Mouse (Mus musculus): Measurements from ENCODE around the gene Fam219a. TPM values are rescaled to one million over a fixed set of nuclear protein-coding genes. Genes with fewer than 3 reads are reported as not detected.

The Fam219a gene
- total RNA-seq (2014; fragmentation: Nextera tagmentation) (2.5 and 2.9 TPM in 2 replicates), total RNA-seq (2017) (0.44 and 0.87 TPM in 2 replicates), polyA plus RNA-seq (2012) (2.5 and 2.6 TPM in 2 replicates)

DNA sequence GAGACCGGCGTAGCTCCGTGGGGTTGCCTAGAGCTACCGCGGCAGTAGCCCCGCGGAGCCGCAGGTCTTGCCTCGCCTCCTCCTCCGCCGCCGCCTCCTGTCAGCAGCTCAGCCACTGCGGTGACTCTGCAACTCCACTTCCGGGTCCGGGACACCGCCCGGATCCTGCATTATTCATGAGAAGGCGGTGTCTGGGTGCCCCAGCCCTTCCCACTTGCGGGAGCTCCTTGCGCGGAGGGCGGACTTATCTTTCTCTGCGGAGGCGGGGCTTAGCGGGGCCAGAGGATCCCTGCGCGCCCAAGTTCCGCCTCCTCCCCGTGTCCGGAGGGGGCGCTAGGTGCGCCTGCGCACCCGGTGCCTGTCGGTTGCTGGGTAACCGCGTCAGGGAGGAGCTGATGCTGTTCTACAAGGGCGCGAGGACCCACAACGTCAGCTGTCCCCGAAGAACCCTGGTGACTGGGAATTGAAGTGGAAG, at the start of gene Fam219a, which contains the start of gene Dnaic1:
TSS of gene Fam219a (minus strand) at position 128 of the 475 bp plus-strand sequence.
TSS of gene Dnaic1 (plus strand) at position 365 of the 475 bp plus-strand sequence.
- Histone ChIP-seq H3K36me3 (replicated peaks) (no peaks in the 10 kb centered on the region), H3K4me3 (ENCODE audit: low read depth, low read length) (peak within 1 kb of the TSS; percentile 76), H3K27me3 (ENCODE audit: insufficient read depth, low read length) (peaks cover 31% of the 10 kb centered on the region), H3K4me1 (ENCODE audit: insufficient read depth, low read depth, low read length) (peaks cover 23% of the 10 kb centered on the region), H3K9me3 (replicated peaks) (no peaks in the 10 kb centered on the region)
- DNase-seq (ENCODE audit: low spot score) (peak; percentile 97), ATAC-seq (ENCODE audit: extremely low read depth, insufficient number of reproducible peaks, low FRiP score, poor library complexity, severe bottlenecking) (peak; percentile 99)
- no peak for TF ChIP-seq CTCF (IDR thresholded peaks at IDR 0.05; ENCODE audit: low read depth, low read length)
- no peak for TF ChIP-seq GATA2 (IDR thresholded peaks at IDR 0.05; ENCODE audit: borderline replicate concordance, low read depth, low read length)
- TF ChIP-seq TAL1 (conservative IDR thresholded peaks at IDR 0.05; ENCODE audit: low read depth, low read length), result no peak
- TF ChIP-seq GATA1 (IDR thresholded peaks at IDR 0.05; ENCODE audit: borderline replicate concordance, low read length), result no peak
- no peak for TF ChIP-seq POLR2AphosphoS5 (IDR thresholded peaks at IDR 0.05; ENCODE audit: insufficient replicate concordance, low read depth, low read length)

DNA sequence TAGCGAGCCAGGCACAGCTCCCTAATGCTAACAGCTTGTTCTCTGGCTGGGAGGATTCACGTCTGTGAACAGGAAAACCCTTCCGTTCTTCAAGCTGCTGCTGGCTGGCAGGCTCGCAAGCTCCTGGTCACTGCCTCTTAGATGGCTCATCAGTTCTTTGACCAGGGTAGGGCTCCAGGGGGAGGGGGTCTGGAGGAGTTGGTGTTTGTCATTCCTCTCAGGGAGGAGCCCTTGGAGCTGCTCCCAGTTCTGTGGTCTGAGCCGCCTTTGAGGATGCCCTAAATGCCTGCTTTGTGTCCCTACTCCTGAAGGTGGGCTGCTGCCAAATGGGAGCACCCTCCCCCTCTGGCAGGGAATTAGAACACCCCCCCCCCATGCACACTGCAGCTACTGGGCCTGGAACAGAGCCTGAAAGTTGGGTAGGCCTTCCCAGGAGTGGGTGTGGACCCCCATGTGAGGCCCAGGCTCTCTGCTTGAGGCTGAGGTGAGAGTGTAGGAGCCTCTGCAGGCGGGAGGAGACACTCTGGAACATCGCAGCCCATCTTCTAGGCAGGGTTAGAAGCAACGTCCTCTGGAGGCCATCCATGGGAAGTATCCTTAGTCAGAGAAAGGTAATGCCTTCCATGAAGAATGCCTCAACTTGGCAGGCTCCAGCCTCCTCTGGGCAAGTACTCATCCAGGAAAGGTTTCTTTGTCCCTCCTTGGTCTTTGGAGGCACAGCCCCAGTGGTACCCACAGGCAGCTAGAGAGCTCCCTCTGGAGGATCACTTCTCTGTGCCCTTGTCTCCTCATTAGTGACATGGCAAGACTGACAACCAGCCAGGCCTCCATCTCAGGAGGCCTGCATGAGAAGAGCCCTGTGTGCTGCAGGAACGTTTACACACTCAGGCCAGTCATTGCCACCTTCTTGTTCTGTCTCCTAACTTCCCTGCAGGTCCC, 46.6 kb upstream of the Fam219a start:
- DNase-seq (ENCODE audit: low spot score) (no peak), ATAC-seq (ENCODE audit: extremely low read depth, insufficient number of reproducible peaks, low FRiP score, poor library complexity, severe bottlenecking) (no peak)
- H3K36me3 ChIP-seq (replicated peaks), result no peaks in the 10 kb centered on the region
- H3K9me3 ChIP-seq (replicated peaks), result no peaks in the 10 kb centered on the region
- H3K4me1 ChIP-seq (ENCODE audit: insufficient read depth, low read depth, low read length), result no peaks in the 10 kb centered on the region
- peaks cover 22% of the 10 kb centered on the region for H3K27me3 ChIP-seq (ENCODE audit: insufficient read depth, low read length)
- TF ChIP-seq GATA2 (IDR thresholded peaks at IDR 0.05; ENCODE audit: borderline replicate concordance, low read depth, low read length) (no peak), TAL1 (conservative IDR thresholded peaks at IDR 0.05; ENCODE audit: low read depth, low read length) (no peak), POLR2AphosphoS5 (IDR thresholded peaks at IDR 0.05; ENCODE audit: insufficient replicate concordance, low read depth, low read length) (no peak), CTCF (IDR thresholded peaks at IDR 0.05; ENCODE audit: low read depth, low read length) (no peak)
- no peak overlapping the region for H3K4me3 ChIP-seq (ENCODE audit: low read depth, low read length)

DNA sequence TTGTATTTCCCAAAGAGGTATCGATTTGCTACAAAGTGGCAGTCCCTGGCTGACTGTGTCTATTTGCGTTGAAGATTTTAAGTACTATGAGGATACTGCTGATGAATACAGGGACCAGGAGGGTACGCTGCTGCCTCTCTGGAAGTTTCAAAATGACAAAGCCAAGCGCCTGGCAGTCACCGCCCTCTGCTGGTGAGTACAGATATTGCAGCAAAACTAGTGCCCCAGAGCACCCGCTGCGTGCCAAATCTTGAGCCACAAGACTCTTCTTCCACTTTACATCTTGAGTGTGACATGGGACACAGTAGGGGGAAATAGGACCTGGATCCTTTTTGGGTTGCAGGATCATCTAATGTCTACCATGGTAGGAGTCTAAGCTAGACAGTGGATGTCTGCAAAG, 44.8 kb upstream of the Fam219a start:
- no peak for ATAC-seq (ENCODE audit: extremely low read depth, insufficient number of reproducible peaks, low FRiP score, poor library complexity, severe bottlenecking)
- Histone ChIP-seq H3K27me3 (ENCODE audit: insufficient read depth, low read length) (peaks cover 24% of the 10 kb centered on the region), H3K4me1 (ENCODE audit: insufficient read depth, low read depth, low read length) (no peaks in the 10 kb centered on the region), H3K36me3 (replicated peaks) (no peaks in the 10 kb centered on the region), H3K9me3 (replicated peaks) (no peaks in the 10 kb centered on the region), H3K4me3 (ENCODE audit: low read depth, low read length) (no peak overlapping the region)
- DNase-seq (ENCODE audit: low spot score), result peak; percentile 33
- TF ChIP-seq CTCF (IDR thresholded peaks at IDR 0.05; ENCODE audit: low read depth, low read length) (peak; percentile 84), TAL1 (conservative IDR thresholded peaks at IDR 0.05; ENCODE audit: low read depth, low read length) (no peak)

DNA sequence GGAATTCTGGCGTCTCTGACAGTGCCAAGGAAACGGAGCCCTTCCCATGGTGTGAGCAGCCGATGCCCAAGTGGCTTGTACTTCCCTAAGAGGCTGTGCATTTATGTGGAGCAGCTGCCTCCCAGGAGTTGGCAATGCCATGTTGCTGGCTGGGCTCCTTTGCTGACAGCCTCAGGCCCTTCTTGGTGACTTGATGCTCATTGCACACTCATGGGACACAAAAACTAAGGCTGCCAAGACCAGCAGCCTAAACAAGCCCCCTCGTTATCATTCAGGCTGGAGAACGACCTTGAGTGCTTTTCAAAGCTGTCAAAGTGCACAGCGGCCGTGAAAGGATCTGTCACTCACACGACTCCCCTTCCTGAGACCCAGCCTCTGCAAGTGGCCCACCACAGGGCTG, 42.8 kb upstream of the Fam219a start:
- Histone ChIP-seq H3K9me3 (replicated peaks) (no peaks in the 10 kb centered on the region), H3K4me3 (ENCODE audit: low read depth, low read length) (no peak overlapping the region), H3K27me3 (ENCODE audit: insufficient read depth, low read length) (peaks cover 15% of the 10 kb centered on the region; the same call in 1 of the 2 replicates), H3K36me3 (replicated peaks) (no peaks in the 10 kb centered on the region), H3K4me1 (ENCODE audit: insufficient read depth, low read depth, low read length) (no peaks in the 10 kb centered on the region)
- DNase-seq (ENCODE audit: low spot score) (no peak), ATAC-seq (ENCODE audit: extremely low read depth, insufficient number of reproducible peaks, low FRiP score, poor library complexity, severe bottlenecking) (no peak)
- TF ChIP-seq POLR2AphosphoS5 (IDR thresholded peaks at IDR 0.05; ENCODE audit: insufficient replicate concordance, low read depth, low read length) (no peak), CTCF (IDR thresholded peaks at IDR 0.05; ENCODE audit: low read depth, low read length) (no peak), TAL1 (conservative IDR thresholded peaks at IDR 0.05; ENCODE audit: low read depth, low read length) (no peak), GATA2 (IDR thresholded peaks at IDR 0.05; ENCODE audit: borderline replicate concordance, low read depth, low read length) (no peak), GATA1 (IDR thresholded peaks at IDR 0.05; ENCODE audit: borderline replicate concordance, low read length) (no peak)

DNA sequence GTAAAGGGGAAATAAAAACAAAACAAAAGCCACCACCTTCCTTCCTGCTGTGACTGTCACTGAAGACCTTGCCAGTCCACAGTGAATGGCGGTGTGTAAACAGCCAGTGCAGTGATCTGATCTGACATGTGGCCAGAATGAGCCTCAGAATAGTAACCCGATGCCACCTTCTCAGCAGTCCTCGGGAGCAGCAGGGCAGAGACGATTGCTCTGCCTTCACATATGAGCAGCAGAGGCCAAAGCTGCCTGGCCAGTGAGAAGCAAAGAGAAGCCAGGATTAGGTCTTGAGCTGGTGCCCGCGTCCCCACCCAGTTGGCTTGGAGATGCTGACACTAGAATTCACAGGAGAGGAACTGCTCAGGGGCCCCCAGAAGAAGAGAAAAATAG, 41.2 kb upstream of the Fam219a start:
- Histone ChIP-seq H3K27me3 (ENCODE audit: insufficient read depth, low read length) (peaks cover 12% of the 10 kb centered on the region; the same call in 1 of the 2 replicates), H3K4me1 (ENCODE audit: insufficient read depth, low read depth, low read length) (no peaks in the 10 kb centered on the region), H3K36me3 (replicated peaks) (no peaks in the 10 kb centered on the region), H3K4me3 (ENCODE audit: low read depth, low read length) (no peak overlapping the region), H3K9me3 (replicated peaks) (no peaks in the 10 kb centered on the region)
- ATAC-seq (ENCODE audit: extremely low read depth, insufficient number of reproducible peaks, low FRiP score, poor library complexity, severe bottlenecking) (no peak), DNase-seq (ENCODE audit: low spot score) (no peak)
- TF ChIP-seq GATA2 (IDR thresholded peaks at IDR 0.05; ENCODE audit: borderline replicate concordance, low read depth, low read length), result no peak
- TF ChIP-seq TAL1 (conservative IDR thresholded peaks at IDR 0.05; ENCODE audit: low read depth, low read length), result no peak
- no peak for TF ChIP-seq CTCF (IDR thresholded peaks at IDR 0.05; ENCODE audit: low read depth, low read length)
- TF ChIP-seq POLR2AphosphoS5 (IDR thresholded peaks at IDR 0.05; ENCODE audit: insufficient replicate concordance, low read depth, low read length), result no peak
- no peak for TF ChIP-seq GATA1 (IDR thresholded peaks at IDR 0.05; ENCODE audit: borderline replicate concordance, low read length)
